ENCODE assay signal across 8 mouse cellular contexts in the genomic region with DNA sequence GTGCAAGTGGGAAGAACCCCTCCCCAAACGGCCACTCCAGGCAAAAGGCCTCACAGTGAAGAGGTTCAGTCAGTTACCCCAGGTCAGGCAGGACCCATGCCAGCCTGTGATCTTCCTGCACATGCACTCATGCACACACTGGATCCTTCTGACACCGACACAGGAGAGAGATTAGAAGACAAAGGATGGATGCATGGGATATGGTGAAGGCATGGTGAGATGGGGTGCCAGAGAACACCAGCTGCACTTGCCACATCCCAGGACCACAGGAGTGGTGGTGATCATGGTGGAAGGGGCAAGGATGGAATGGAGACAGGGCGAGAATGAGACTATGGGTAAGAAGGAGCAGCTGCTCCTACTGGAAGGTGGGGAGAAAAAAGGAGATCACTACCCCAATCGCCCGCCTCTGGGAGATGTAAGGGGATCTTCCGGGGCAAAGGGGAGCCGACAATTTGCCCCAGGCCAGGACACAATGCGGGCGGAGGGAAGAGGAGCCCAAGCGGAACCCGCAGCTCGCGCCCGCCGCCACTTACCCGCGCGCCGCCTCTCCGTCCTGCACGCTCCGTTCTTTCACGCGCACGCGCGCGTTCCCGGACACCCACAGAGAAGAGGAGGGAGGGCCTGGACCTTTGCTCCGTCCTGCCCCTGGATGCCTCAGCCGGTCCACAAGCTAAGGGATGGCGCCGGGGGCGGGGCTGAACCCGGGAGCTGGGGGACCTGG. TPM values are rescaled to one million over a fixed set of nuclear protein-coding genes. Genes with fewer than 3 reads are reported as not detected.
A peak's percentile ranks its signal among the peaks of the same experiment; 100 is the strongest.
DNase-seq lines count a peak whose midpoint lies in the region; ATAC-seq and TF ChIP-seq lines count a peak whose summit lies in the region.

No protein-coding gene starts in this region.

- no peak for TF ChIP-seq POLR2A in kidney, adult 2 months (IDR thresholded peaks at IDR 0.05; ENCODE audit: low read depth, low read length)

- H3K9me3 ChIP-seq in embryonic facial prominence, embryonic 12.5 days = no peaks in the 10 kb centered on the region
- no peaks in the 10 kb centered on the region for H3K9me3 ChIP-seq in limb, embryonic 10.5 days (replicated peaks)
- H3K9me3 ChIP-seq in midbrain, embryonic 11.5 days (ENCODE audit: control insufficient read depth, low read length) = no peaks in the 10 kb centered on the region

- 0 out of 2 replicates have a peak overlapping the region, but pooled peaks have one; percentile 3 for H3K27ac ChIP-seq in embryonic facial prominence, embryonic 12.5 days
- no peak overlapping the region; the same call in 1 of the 2 replicates for H3K27ac ChIP-seq in kidney, adult 2 months (ENCODE audit: insufficient read depth, low read depth, low read length)
- peak overlapping the region; percentile 83 for H3K27ac ChIP-seq in limb, embryonic 10.5 days
- no peak overlapping the region for H3K27ac ChIP-seq in midbrain, embryonic 11.5 days (ENCODE audit: low read depth, low read length)

- peaks cover 9% of the 10 kb centered on the region for H3K4me1 ChIP-seq in embryonic facial prominence, embryonic 12.5 days
- peaks cover 6% of the 10 kb centered on the region; the same call in 1 of the 2 replicates for H3K4me1 ChIP-seq in kidney, adult 2 months (ENCODE audit: control insufficient read depth, insufficient read depth, low read length)
- peaks cover 27% of the 10 kb centered on the region for H3K4me1 ChIP-seq in limb, embryonic 10.5 days
- peaks cover 11% of the 10 kb centered on the region for H3K4me1 ChIP-seq in midbrain, embryonic 11.5 days (ENCODE audit: control insufficient read depth, insufficient read depth, low read length)

- peak overlapping the region; percentile 50 for H3K9ac ChIP-seq in embryonic facial prominence, embryonic 12.5 days
- peak overlapping the region; percentile 77 for H3K9ac ChIP-seq in midbrain, embryonic 11.5 days (ENCODE audit: low read length)

- no peak for TF ChIP-seq CTCF in kidney, adult 2 months (conservative IDR thresholded peaks at IDR 0.05; ENCODE audit: insufficient read depth, insufficient read length, low read depth, low read length)

- ATAC-seq in embryonic facial prominence, embryonic 12.5 days (ENCODE audit: insufficient number of reproducible peaks, insufficient read depth, low FRiP score, low TSS enrichment) = peak; percentile 89
- peak; percentile 93 for ATAC-seq in midbrain, embryonic 11.5 days (ENCODE audit: low FRiP score)

- no peaks in the 10 kb centered on the region for H3K27me3 ChIP-seq in embryonic facial prominence, embryonic 12.5 days
- H3K27me3 ChIP-seq in kidney, adult 2 months (replicated peaks; ENCODE audit: control insufficient read depth, insufficient read depth, low read length) = no peaks in the 10 kb centered on the region
- H3K27me3 ChIP-seq in limb, embryonic 10.5 days (ENCODE audit: low read depth, poor library complexity, severe bottlenecking) = no peaks in the 10 kb centered on the region
- H3K27me3 ChIP-seq in midbrain, embryonic 11.5 days (ENCODE audit: control insufficient read depth, insufficient read depth, low read length) = no peaks in the 10 kb centered on the region

- no peaks in the 10 kb centered on the region for H3K36me3 ChIP-seq in embryonic facial prominence, embryonic 12.5 days
- no peaks in the 10 kb centered on the region for H3K36me3 ChIP-seq in kidney, adult 2 months (ENCODE audit: control insufficient read depth, insufficient read depth, low read length)
- no peaks in the 10 kb centered on the region for H3K36me3 ChIP-seq in limb, embryonic 10.5 days
- no peaks in the 10 kb centered on the region for H3K36me3 ChIP-seq in midbrain, embryonic 11.5 days (ENCODE audit: control insufficient read depth, insufficient read depth, low read length)

- 4% methylated on average over 35 of the region's 35 CpGs for WGBS in embryonic facial prominence, embryonic 12.5 days
- WGBS in kidney, adult 2 months = 3% methylated on average over 31 of the region's 35 CpGs
- 3% methylated on average over 35 of the region's 35 CpGs for whole genome bisulfite sequencing in limb, embryonic 10.5 days
- 1% methylated on average over 29 of the region's 35 CpGs for WGBS in midbrain, embryonic 11.5 days

- DNase-seq in adrenal gland, postnatal 25 days = peak; percentile 84
- DNase-seq in heart, adult 8-10 months (ENCODE audit: low spot score) = peak; percentile 66
- DNase-seq in kidney, adult 2 months = peak; percentile 97
- DNase-seq in limb, embryonic 10.5 days (ENCODE audit: low spot score) = peak; percentile 89
- peak; percentile 99 for DNase-seq in midbrain, embryonic 11.5 days (ENCODE audit: low spot score, missing footprints)
- peak; percentile 71 to 72 for DNase-seq in right cerebral cortex, postnatal 36 days (ENCODE audit: low spot score in 2 of 2)
- peak; percentile 88 for DNase-seq in yolk sac, embryonic 10.5 days (ENCODE audit: low spot score)

- H3K4me3 ChIP-seq in embryonic facial prominence, embryonic 12.5 days = peak overlapping the region; percentile 45
- peak overlapping the region; percentile 44 for H3K4me3 ChIP-seq in kidney, adult 2 months (ENCODE audit: insufficient read depth, low read depth, low read length)
- H3K4me3 ChIP-seq in limb, embryonic 10.5 days = peak overlapping the region; percentile 62
- H3K4me3 ChIP-seq in midbrain, embryonic 11.5 days (ENCODE audit: low read depth, low read length) = peak overlapping the region; percentile 44

- peak overlapping the region; percentile 54 for H3K4me2 ChIP-seq in embryonic facial prominence, embryonic 12.5 days (replicated peaks)
- H3K4me2 ChIP-seq in midbrain, embryonic 11.5 days = peak overlapping the region; percentile 60

RNA-seq across cellular contexts. Expression of gene Gsdme, which starts 2.3 kb away (rescaled TPM):
- 2.0 TPM in 2 replicates for total RNA-seq in adrenal gland, postnatal 25 days (2021)
- polyA plus RNA-seq in embryonic facial prominence, embryonic 12.5 days (2016; fragmentation: Nextera tagmentation; extraction: Ambion mirVana) = 43.6 and 47.4 TPM in 2 replicates
- under 1 TPM; 0.27 to 0.75 (median 0.55) TPM for total RNA-seq in heart, adult 8-10 months (2022)
- polyA plus RNA-seq in kidney, adult 2 months (2012; rRNA removed) = 4.5 and 5.4 TPM in 2 replicates
- polyA plus RNA-seq in limb, embryonic 10.5 days (2016; fragmentation: Nextera tagmentation; extraction: Ambion mirVana) = 42.3 and 46.4 TPM in 2 replicates
- polyA plus RNA-seq in midbrain, embryonic 11.5 days (2014; fragmentation: Nextera tagmentation; extraction: Ambion mirVana) = 52.9 and 55.2 TPM in 2 replicates

Comparison
In these comparisons a context has a peak if more than half of its experiments do, and no peak if none do; other contexts are left out.
1. H3K27ac ChIP-seq: peak in embryonic facial prominence, embryonic 12.5 days (single experiment) and limb, embryonic 10.5 days (single experiment); none in kidney, adult 2 months (single experiment) and midbrain, embryonic 11.5 days (single experiment).
2. Peak in every context shown above with its lines, with median percentiles within 50 percentile points of each other: DNase-seq and H3K4me3 ChIP-seq.